Mouse (Mus musculus): ENCODE data around the gene H13.
"Not testable (repeated sequence)": the region's sequence is repeated elsewhere in the genome, so short reads cannot be mapped to it uniquely, and the experiment has no call there.

Gene H13

DNA sequence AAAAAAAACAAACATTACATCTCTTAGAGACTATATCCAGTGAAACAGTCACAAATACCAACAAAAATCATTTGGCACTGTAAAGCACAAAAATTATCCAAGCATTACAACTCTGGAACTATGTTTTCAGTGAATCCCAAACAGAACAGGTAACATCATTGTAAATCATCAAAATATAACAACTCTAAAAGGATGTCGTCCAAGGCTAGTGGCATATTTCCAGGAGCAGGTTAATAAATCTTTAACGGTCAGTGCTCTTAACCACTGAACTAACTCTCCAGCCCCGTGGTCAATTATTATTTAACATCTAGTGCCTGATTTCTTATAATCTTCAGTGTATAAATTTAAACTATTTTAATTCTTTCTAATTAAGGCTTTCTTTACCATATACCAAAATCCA, 3.1 kb upstream of the H13 start:
- DNase-seq (ENCODE audit: low spot score): not testable (repeated sequence)

DNA sequence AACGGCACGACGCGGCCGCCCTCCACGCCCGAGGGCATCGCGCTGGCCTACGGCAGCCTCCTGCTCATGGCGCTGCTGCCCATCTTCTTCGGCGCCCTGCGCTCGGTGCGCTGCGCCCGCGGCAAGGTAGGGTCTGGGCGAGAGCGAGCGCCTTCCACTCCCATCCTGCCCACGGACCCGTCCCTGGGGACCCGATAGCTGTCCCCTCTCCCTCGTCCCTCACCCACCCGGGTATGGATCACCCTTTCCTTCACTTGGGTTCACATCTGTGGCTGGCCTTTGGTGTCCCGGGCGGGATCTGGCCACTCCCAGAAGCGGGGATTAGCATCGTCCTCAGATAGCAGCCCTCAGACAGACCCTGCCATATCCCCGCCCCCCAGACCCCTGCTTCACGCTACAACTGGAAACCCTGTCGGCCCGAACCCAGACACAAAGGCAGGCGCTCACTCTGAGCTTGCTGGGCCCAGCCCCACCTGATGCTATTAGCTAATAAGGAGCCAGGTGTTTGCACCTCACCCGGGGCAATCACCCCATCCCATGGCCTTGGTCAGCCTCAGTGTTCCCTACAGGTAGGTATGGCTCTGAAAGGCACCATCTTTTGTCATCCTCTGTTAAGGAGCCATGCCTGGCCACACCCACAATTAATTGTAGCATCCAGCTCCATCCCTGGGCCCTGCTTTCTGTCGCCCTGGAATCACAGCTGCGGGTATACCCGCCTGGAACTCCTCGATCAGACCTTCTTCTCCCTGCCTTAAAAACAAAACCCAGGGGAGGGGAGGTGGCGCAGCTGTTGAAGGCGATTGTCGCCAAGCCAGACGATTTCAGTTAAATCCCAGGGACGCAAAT, 601 bp downstream of the H13 start:
- DNase-seq (ENCODE audit: low spot score): peak; percentile 55

DNA sequence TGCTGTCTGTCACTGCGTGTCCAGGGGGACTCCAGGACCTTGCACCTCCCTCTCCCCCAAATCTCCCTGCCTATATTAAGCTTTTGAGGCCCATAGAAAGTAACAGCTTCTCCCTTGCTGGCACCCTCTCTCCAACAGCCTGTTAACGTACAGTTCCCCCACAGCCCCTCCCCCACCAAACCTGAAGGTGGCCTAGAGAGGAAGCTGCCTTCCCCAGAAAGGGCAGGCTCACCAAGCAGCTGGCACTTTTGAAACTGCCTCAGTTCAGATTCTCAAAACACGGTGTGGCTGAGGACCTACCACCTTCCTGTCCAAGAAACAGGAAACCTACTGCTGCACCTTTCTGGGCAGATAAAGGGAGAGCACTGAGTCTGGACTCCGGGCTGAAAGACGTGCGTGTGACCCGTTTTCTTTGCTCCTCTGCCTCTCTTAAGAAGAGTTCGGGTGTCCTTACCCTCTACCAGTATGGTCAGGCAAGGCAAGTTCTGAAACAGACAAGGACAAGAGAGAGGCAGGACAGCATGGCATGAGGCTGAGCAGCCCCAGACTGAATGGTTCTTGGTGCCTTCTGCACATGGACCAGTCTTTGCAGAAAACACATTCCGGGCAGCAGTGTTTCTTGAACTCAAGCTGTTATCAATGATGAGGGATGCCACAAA, 1.9 kb downstream of the H13 start:
- DNase-seq (ENCODE audit: low spot score): no peak

GRCm38 (mm10) chr2:152671642-152671999, 2.4 kb downstream of the H13 start:
- DNase-seq (ENCODE audit: low spot score): no peak

DNA sequence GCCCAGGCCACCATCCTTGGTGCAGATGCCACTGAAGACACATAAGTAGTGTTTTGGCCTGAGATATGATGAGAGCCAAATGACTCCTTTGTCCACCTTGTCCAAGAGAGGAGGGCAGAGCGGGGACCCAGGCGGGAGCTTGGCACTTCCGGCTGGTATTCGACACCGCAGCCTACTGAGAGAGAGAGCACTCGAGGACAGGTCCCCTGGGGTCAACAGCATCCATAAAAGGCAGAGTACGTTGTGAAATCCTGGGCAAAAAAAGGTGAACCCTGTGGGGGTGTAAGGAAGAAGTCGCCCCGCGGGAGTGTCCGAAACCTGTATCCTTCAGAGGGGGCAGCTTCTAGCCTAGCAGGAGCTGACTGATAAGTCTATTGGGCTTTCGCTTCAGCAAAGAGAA, 2.9 kb downstream of the H13 start:
- DNase-seq (ENCODE audit: low spot score): no peak

DNA sequence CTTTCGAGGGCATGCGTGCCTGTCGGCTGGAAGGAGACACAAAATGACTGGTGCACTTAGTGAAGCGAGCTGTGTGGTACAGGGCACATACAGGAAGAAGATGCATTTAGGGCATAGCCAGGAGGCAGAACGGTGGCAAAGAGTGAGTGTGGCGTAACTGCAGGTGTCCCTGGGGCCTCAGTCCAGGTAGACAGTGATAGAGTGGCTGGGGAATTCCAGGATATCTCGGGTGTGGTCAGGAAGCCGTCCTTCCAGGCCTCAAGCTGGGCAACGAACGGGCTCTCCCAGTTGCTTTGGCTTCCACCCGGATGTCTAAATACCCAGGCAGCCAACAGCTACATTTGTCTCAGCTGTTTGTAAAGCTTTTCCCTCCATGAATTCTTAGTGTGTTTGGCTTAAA, 4.9 kb downstream of the H13 start:
- no peak for DNase-seq (ENCODE audit: low spot score)

DNA sequence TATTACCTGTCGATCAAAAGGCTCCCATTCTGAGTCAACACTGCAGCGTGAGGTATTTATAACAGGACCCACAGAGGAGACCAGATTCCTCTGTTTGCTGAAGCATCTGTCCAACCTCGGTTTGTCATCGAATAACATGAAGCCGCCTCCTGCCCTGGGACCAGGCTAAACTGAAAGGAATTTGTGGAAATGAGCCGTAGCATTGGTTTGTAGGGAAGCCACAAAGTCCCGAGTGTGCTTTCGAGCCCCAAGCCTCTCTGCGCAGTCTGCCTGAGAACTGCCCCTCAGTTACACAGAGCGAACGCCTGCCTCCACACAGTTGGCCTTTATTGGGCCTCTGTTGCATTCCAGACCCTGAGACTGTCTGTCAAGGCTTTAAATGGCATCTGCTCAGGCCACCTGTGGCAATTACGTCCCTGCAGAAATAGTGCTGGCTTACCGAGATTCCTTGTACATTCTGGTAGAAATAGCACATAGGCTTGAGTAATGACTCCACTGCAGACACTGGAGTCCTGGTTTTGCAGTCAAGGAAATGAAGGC, 6.1 kb downstream of the H13 start:
- no peak for DNase-seq (ENCODE audit: low spot score)

- no peak for DNase-seq (ENCODE audit: low spot score)
Measured at GRCm38 (mm10) chr2:152678302-152678701, 9.0 kb downstream of the H13 start.

DNA sequence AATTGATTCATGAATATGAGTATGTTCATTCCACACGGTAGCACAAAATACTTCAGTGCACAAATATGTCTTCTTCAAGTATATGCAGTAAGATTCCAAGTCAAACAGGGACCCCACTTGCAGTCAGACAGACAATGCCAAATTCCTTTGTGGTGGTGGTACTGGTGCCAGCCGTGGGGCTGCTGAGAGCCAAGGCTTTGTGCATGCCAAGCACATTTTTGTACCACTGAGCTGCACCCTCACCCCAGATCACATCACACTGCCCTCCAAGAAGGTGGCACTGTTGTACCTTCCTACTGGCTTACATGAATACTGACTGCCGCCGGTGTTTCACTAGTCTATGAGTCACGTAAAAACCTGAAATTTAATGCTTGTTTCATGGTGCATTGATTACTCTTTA, 9.7 kb downstream of the H13 start:
- DNase-seq (ENCODE audit: low spot score): no peak

DNA sequence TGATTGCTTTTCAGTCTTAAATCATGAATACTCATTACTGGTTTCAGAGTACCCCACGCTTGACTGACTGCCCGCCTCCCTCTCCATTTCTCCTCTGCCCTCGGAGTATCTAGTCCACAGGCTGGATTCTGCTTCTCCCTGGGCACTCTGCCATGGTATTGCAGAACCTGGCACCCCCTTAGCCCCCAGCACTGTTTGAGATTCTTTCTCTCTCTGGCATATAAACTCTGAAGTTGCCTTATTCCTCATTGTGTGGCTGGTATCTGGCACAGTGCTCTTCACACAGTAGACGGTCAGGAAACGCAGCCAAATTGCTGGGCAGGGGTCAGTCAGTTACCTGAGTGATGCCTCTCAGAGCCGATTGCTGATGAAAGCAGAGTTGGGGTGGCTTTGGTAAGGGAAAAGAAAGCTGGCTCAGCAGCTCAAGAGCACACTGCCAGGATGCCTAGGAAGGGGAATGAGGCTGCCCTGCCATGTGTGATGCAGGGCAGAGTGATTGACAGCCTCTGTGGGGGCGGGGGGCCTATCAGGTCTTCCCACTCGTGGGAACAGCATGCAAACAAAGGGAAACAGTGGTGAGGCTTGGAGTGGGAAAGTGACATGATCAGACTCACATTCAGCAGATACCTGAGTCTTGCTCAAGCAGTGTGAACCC, 10.6 kb downstream of the H13 start:
- no peak for DNase-seq (ENCODE audit: low spot score)

- no peak for DNase-seq (ENCODE audit: low spot score)
Measured at GRCm38 (mm10) chr2:152683086-152683485, 13.8 kb downstream of the H13 start.

GRCm38 (mm10) chr2:152686399-152686798, 17.1 kb downstream of the H13 start:
- no peak for DNase-seq (ENCODE audit: low spot score)

DNA sequence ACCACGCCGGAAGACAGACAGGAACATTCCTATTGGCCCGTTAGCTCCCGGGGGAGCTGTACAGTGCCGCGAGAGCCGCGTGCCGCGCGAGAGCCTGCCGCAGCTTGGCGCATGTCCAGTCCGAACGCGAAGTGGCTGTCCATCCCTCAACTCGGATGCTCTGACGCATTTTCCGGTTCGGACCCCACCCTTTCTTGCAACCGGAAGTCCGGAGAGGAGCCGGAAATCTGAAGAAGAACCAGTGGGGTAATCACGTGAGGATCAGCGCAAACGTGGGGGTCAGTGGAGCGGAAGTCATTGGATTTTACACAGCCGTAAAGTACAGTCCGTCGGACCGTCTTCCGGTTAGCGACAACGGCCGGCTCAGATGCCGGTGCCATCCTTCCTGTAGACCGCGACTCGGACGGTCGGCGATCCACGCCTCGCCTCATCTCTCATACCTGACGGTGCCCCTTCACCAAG, 17.6 kb downstream of the H13 start, which contains the start of gene Mcts2:
Gene Mcts2, plus strand, starts transcription at position 230 of the 462 bp plus-strand sequence.
- DNase-seq (ENCODE audit: low spot score): peak; percentile 97

DNA sequence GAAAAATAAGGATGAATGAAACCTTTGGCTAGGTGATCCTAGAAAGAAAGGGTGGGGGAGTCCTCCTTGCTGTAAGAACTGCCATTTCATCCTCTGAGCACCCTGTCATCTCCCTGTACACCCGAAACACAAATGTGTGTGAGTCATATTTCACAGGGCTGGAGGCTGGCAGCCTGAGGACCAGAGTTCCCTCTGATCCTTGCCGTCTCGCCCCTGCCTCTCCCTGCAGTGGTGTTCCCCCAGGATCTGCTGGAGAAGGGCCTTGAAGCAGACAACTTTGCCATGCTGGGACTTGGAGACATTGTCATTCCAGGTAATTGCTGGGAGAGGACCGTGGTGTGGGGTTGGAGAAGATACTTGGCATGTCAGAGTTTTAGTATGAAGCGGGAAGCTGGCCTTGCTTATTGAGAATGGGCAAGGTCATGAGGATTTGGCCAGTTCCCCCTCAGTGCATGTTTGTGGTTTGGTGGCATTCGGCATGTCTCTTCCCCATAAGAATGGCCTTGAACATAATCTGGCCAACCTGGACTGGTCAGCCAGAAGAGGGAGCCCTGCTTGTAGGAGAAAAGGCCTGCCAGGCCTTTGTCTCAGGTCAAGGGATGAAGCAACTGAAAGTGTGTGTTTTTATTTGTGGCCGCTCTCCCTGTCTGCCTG, 22.4 kb downstream of the H13 start:
- no peak for DNase-seq (ENCODE audit: low spot score)

GRCm38 (mm10) chr2:152693233-152693632, 24.0 kb downstream of the H13 start:
- no peak for DNase-seq (ENCODE audit: low spot score)

DNA sequence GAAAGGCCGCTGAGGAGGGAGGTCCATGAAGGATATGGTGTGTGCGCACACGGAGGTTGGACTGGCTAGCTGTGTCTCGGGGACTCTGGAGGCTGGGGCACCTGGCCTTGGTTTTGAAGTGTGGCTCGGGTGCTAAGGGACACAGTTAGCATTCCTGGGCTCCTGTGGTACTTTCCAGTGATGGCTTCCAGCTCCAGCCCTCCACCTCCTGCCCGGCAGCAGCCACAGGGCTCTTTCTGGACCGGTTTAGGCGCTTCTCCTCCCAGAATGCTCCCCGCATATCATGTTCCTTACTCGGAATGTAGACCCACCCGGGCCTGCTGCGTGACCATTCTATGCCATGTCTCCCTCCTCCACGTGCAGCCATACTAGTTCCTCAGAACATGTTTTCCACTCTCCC, 24.5 kb downstream of the H13 start:
- DNase-seq (ENCODE audit: low spot score): no peak

DNA sequence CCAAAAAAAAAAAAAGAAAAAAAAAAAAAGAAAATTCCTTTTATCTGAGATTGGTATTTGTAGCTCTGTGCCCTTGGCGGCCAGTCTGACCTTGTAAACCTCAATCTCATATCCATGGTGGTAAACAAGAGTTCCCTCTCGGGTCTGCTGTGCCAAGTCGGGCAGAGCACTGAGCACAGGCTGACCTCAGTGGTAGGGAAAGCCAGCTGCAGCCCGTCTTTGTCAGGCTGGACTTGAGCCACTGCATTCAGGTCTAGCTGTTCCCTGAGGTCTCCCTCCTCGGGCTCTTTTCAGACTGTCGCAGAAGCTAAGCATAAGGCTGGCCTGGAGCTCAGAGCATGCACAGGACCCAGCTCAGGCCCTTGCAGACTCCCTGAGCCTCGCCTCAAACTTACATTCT, 25.4 kb downstream of the H13 start:
- peak; percentile 84 for DNase-seq (ENCODE audit: low spot score)

DNA sequence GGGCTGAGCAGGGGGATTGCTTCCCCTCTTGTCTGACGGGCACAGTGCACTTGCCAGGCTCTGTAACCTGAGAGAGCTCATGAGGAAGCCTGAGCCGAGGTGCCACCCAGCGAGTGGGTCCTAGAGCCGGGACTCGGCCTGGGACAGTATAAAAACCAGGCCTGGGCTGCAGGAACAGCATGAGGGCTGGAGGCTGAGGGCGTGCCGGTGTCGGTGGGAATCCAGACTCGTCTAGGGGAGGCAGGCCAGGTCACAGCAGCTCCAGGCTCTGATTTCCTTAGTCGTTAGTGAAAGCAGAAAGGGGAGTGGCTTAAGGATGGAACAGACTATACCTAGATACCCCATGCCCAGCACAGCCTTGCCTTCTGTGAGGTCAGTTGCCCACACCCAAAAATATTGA, 26.8 kb downstream of the H13 start:
- no peak for DNase-seq (ENCODE audit: low spot score)

DNA sequence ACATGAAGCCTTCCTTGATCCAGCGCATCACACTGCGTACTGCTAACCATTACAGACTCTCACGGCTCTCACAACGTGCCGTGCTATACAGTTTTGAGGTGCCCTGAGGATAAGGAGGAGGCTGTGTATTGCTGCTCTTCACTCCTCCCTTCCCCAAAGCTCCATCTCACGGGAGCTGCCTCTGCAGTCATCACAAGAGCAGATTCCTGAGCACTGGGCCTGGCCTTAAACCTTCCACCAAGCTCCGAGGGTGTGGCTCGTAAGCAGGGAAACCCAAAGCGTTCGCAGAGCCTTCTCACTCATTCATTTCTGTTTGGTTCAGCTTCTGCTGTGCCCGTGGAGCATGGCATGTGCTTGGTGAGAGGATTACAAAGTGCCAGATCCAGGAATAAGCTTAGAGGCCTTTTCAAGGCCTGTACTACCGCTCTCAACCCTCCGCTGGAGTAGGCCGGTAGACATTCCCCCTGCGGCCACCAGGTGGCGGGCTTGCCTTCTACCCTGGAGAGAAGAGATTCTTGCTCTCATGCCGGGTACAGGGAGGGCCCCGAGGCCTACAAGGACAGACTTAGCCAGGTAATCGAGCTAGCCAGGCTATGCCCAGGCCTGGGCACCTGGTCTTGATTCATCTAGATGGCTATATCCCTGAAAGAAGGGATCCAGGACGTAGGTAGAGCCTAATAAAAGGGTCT, 27.4 kb downstream of the H13 start:
- peak; percentile 80 for DNase-seq (ENCODE audit: low spot score)

DNA sequence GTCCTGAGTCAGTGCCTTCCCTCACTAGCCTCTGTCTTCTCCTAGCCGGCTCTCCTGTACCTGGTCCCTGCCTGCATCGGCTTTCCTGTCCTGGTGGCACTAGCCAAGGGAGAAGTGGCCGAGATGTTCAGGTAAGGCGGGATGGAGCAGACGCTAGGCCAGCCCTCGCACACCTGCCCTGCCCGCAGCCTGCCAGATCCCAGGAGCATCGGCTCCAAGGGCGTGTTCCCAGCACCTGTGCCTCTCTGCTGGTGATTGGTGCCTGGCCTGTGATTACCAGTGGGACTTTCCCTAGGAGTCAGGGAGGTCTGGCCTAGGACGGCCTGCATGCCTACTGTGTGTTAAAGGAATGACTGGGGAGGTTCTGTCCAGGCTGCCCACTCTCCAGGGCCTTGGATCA, 30.9 kb downstream of the H13 start:
- no peak for DNase-seq (ENCODE audit: low spot score)

- DNase-seq (ENCODE audit: low spot score): no peak
Measured at GRCm38 (mm10) chr2:152700725-152701124, 31.5 kb downstream of the H13 start.

Measured in testis, postnatal 14 days (tissue).